Mouse (Mus musculus) embryonic facial prominence, embryonic 13.5 days (tissue): ENCODE data around the gene Mphosph8. TPM values are rescaled to one million over a fixed set of nuclear protein-coding genes. Genes with fewer than 3 reads are reported as not detected.

Experiments used
- ATAC-seq: fragments of 200-750 bp; cut with Nextera tagmentation; 2 replicates; pipeline ENCODE4 v1.8.0; 2017; ENCODE audit warnings: low read depth; ENCODE audit not compliant: insufficient number of reproducible peaks, insufficient read depth, low FRiP score, low TSS enrichment
- H3K27ac ChIP-seq: fragments of 300-500 bp; sonication (generic); 2 replicates; pipeline ENCODE4 v1.5.1; 2015; ENCODE audit warnings: moderate library complexity, mild to moderate bottlenecking, inconsistent platforms
- H3K27me3 ChIP-seq: fragments of 300-500 bp; sonication (generic); 2 replicates; pipeline ENCODE4 v1.6.1; 2015; ENCODE audit warnings: mild to moderate bottlenecking, inconsistent platforms
- H3K36me3 ChIP-seq: fragments of 300-500 bp; sonication (generic); 2 replicates; pipeline ENCODE4 v1.6.1; 2015; ENCODE audit warnings: mild to moderate bottlenecking, inconsistent platforms
- H3K4me1 ChIP-seq: fragments of 300-500 bp; sonication (generic); 2 replicates; pipeline ENCODE4 v1.6.1; 2015; ENCODE audit warnings: inconsistent platforms
- H3K4me2 ChIP-seq: fragments of 300-500 bp; sonication (generic); 2 replicates; pipeline ENCODE4 v1.6.1; 2015; ENCODE audit warnings: moderate library complexity, mild to moderate bottlenecking, inconsistent platforms
- H3K4me3 ChIP-seq: fragments of 300-500 bp; sonication (generic); 2 replicates; pipeline ENCODE4 v1.5.1; 2015; ENCODE audit warnings: mild to moderate bottlenecking, inconsistent platforms
- H3K9ac ChIP-seq: fragments of 300-500 bp; sonication (generic); 2 replicates; pipeline ENCODE4 v1.6.1; 2015; ENCODE audit warnings: mild to moderate bottlenecking, inconsistent platforms
- H3K9me3 ChIP-seq: fragments of 300-500 bp; sonication (generic); 2 replicates; pipeline ENCODE4 v1.6.1; 2016; ENCODE audit warnings: inconsistent platforms
- WGBS: fragments of 180-500 bp; shearing (Covaris S2); methylation state at CpG from one replicate; pipeline ENCODE4 v1.1.7; 2015; ENCODE audit warnings: mixed read lengths; 5-methylcytosine and 5-hydroxymethylcytosine counted together
- polyA plus RNA-seq: library from polyadenylated mRNA; unstranded; fragments of >200 nt; fragmentation: Nextera tagmentation; extraction: Ambion mirVana; gene quantifications from 2 replicates; pipeline ENCODE4 v1.2.1, GENCODE M21; 2015

Gene Mphosph8
- polyA plus RNA-seq: 35.7 and 42.5 TPM in 2 replicates

GRCm38 (mm10) chr14:56667969-56668802 lies at the start of gene Mphosph8:
Mphosph8 (plus strand) TSS chr14:56668248.
- H3K9ac ChIP-seq: peak within 1 kb of the TSS; percentile 87

GRCm38 (mm10) chr14:56620425-56620824 lies 47.6 kb upstream of the Mphosph8 start:
- WGBS: 91% methylated on average over 8 of the region's 8 CpGs
- Histone ChIP-seq H3K27ac (no peak overlapping the region), H3K4me3 (no peak overlapping the region), H3K27me3 (no peaks in the 10 kb centered on the region), H3K36me3 (no peaks in the 10 kb centered on the region), H3K9ac (no peak overlapping the region), H3K4me2 (no peak overlapping the region), H3K9me3 (no peaks in the 10 kb centered on the region), H3K4me1 (no peaks in the 10 kb centered on the region)
- ATAC-seq: no peak

More at GRCm38 (mm10) chr14:56667969-56668802, at the start of gene Mphosph8:
- under 1% methylated on average over 70 of the region's 70 CpGs for WGBS
- peaks cover 9% of the 10 kb centered on the region for H3K36me3 ChIP-seq
- H3K9me3 ChIP-seq: no peaks in the 10 kb centered on the region
- ATAC-seq: peak; percentile 100
- no peaks in the 10 kb centered on the region for H3K27me3 ChIP-seq
- H3K4me2 ChIP-seq: peak within 1 kb of the TSS; percentile 79
- H3K4me1 ChIP-seq: peaks cover 20% of the 10 kb centered on the region
- H3K27ac ChIP-seq: peak within 1 kb of the TSS; percentile 92
- H3K4me3 ChIP-seq: peak within 1 kb of the TSS; percentile 77

- no peak overlapping the region for H3K4me2 ChIP-seq
- H3K36me3 ChIP-seq: no peaks in the 10 kb centered on the region
- H3K4me3 ChIP-seq: no peak overlapping the region
- 83% methylated on average over 4 of the region's 4 CpGs for WGBS
- no peaks in the 10 kb centered on the region; the same call in 1 of the 2 replicates for H3K4me1 ChIP-seq
- H3K27me3 ChIP-seq: no peaks in the 10 kb centered on the region
- no peak overlapping the region for H3K9ac ChIP-seq
- H3K9me3 ChIP-seq: no peaks in the 10 kb centered on the region
- H3K27ac ChIP-seq: no peak overlapping the region
- no peak for ATAC-seq
These were observed 41.8 kb upstream of the Mphosph8 start for GRCm38 (mm10) chr14:56626202-56626601.

GRCm38 (mm10) chr14:56628336-56628735 lies 39.7 kb upstream of the Mphosph8 start:
- Histone ChIP-seq H3K9ac (no peak overlapping the region), H3K27ac (no peak overlapping the region), H3K9me3 (no peaks in the 10 kb centered on the region), H3K27me3 (no peaks in the 10 kb centered on the region), H3K4me2 (no peak overlapping the region), H3K36me3 (no peaks in the 10 kb centered on the region), H3K4me3 (no peak overlapping the region), H3K4me1 (no peaks in the 10 kb centered on the region; the same call in 1 of the 2 replicates)
- no peak for ATAC-seq
- 91% methylated on average over 3 of the region's 3 CpGs for WGBS

GRCm38 (mm10) chr14:56631109-56631508 lies 36.9 kb upstream of the Mphosph8 start:
- Histone ChIP-seq H3K4me1 (no peaks in the 10 kb centered on the region; the same call in 1 of the 2 replicates), H3K9me3 (no peaks in the 10 kb centered on the region), H3K4me2 (no peak overlapping the region), H3K27ac (no peak overlapping the region), H3K36me3 (no peaks in the 10 kb centered on the region), H3K4me3 (no peak overlapping the region), H3K9ac (no peak overlapping the region), H3K27me3 (no peaks in the 10 kb centered on the region)
- no peak for ATAC-seq
- WGBS: 95% methylated on average over 2 of the region's 2 CpGs

- 63% methylated on average over 7 of the region's 7 CpGs for WGBS
- Histone ChIP-seq H3K4me3 (no peak overlapping the region), H3K36me3 (no peaks in the 10 kb centered on the region), H3K9ac (no peak overlapping the region), H3K27ac (no peak overlapping the region), H3K27me3 (no peaks in the 10 kb centered on the region), H3K9me3 (no peaks in the 10 kb centered on the region), H3K4me1 (no peaks in the 10 kb centered on the region), H3K4me2 (no peak overlapping the region)
- ATAC-seq: no peak
These were observed 20.8 kb upstream of the Mphosph8 start for GRCm38 (mm10) chr14:56647206-56647605.

GRCm38 (mm10) chr14:56649448-56649847 lies 18.6 kb upstream of the Mphosph8 start:
- H3K4me2 ChIP-seq: no peak overlapping the region
- no peak overlapping the region for H3K9ac ChIP-seq
- no peaks in the 10 kb centered on the region for H3K27me3 ChIP-seq
- no peaks in the 10 kb centered on the region; the same call in 1 of the 2 replicates for H3K9me3 ChIP-seq
- no peak for ATAC-seq
- 0 out of 2 replicates have a peak, but pooled peaks cover 3% of the 10 kb centered on the region for H3K36me3 ChIP-seq
- H3K4me3 ChIP-seq: no peak overlapping the region
- H3K27ac ChIP-seq: no peak overlapping the region
- H3K4me1 ChIP-seq: no peaks in the 10 kb centered on the region

- Histone ChIP-seq H3K27me3 (no peaks in the 10 kb centered on the region), H3K9me3 (no peaks in the 10 kb centered on the region), H3K27ac (no peak overlapping the region), H3K4me3 (no peak overlapping the region), H3K36me3 (no peaks in the 10 kb centered on the region), H3K9ac (no peak overlapping the region), H3K4me2 (no peak overlapping the region), H3K4me1 (peaks cover 20% of the 10 kb centered on the region)
- ATAC-seq: no peak
- 74% methylated on average over 5 of the region's 5 CpGs for WGBS
These were observed 2.4 kb upstream of the Mphosph8 start for GRCm38 (mm10) chr14:56665651-56666050.

GRCm38 (mm10) chr14:56666909-56667308 lies 1.1 kb upstream of the Mphosph8 start:
- peak overlapping the region; percentile 79; the same call in 1 of the 2 replicates for H3K4me2 ChIP-seq
- no peak overlapping the region for H3K9ac ChIP-seq
- no peak for ATAC-seq
- H3K27me3 ChIP-seq: no peaks in the 10 kb centered on the region
- peak overlapping the region; percentile 77; the same call in 1 of the 2 replicates for H3K4me3 ChIP-seq
- peaks cover 20% of the 10 kb centered on the region for H3K4me1 ChIP-seq
- H3K36me3 ChIP-seq: no peaks in the 10 kb centered on the region
- 73% methylated on average over 3 of the region's 3 CpGs for WGBS
- no peaks in the 10 kb centered on the region for H3K9me3 ChIP-seq
- H3K27ac ChIP-seq: no peak overlapping the region

- Histone ChIP-seq H3K4me1 (peaks cover 20% of the 10 kb centered on the region), H3K4me2 (peak overlapping the region; percentile 79), H3K9ac (peak overlapping the region; percentile 87), H3K36me3 (peaks cover 14% of the 10 kb centered on the region), H3K9me3 (no peaks in the 10 kb centered on the region), H3K27ac (peak overlapping the region; percentile 92; the same call in 1 of the 2 replicates), H3K4me3 (peak overlapping the region; percentile 77), H3K27me3 (no peaks in the 10 kb centered on the region)
- no peak for ATAC-seq
- WGBS: 7% methylated on average over 13 of the region's 13 CpGs
These were observed 1.1 kb downstream of the Mphosph8 start for GRCm38 (mm10) chr14:56669046-56669620.

- WGBS: 78% methylated on average over 1 of the region's 1 CpGs
- peaks cover 81% of the 10 kb centered on the region for H3K36me3 ChIP-seq
- no peaks in the 10 kb centered on the region for H3K27me3 ChIP-seq
- H3K9me3 ChIP-seq: no peaks in the 10 kb centered on the region
- no peak overlapping the region for H3K4me3 ChIP-seq
- ATAC-seq: no peak
- H3K4me1 ChIP-seq: no peaks in the 10 kb centered on the region
- H3K4me2 ChIP-seq: no peak overlapping the region
- no peak overlapping the region for H3K27ac ChIP-seq
- no peak overlapping the region for H3K9ac ChIP-seq
These were observed 17.4 kb downstream of the Mphosph8 start for GRCm38 (mm10) chr14:56685426-56685825.

GRCm38 (mm10) chr14:56689116-56689515 lies 21.1 kb downstream of the Mphosph8 start:
- Histone ChIP-seq H3K9me3 (no peaks in the 10 kb centered on the region), H3K27me3 (no peaks in the 10 kb centered on the region), H3K4me3 (no peak overlapping the region), H3K27ac (no peak overlapping the region), H3K9ac (no peak overlapping the region), H3K36me3 (peaks cover 87% of the 10 kb centered on the region), H3K4me1 (no peaks in the 10 kb centered on the region), H3K4me2 (no peak overlapping the region)
- WGBS: 93% methylated on average over 1 of the region's 1 CpGs
- no peak for ATAC-seq
